Mouse (Mus musculus): ENCODE data around the gene Cacnb2. TPM values are rescaled to one million over a fixed set of nuclear protein-coding genes. Genes with fewer than 3 reads are reported as not detected.
A peak's percentile ranks its signal among the peaks of the same experiment; 100 is the strongest.

The Cacnb2 gene
- total RNA-seq, 2 experiments from 2014 or later: 66.3 to 74.0 TPM

DNA sequence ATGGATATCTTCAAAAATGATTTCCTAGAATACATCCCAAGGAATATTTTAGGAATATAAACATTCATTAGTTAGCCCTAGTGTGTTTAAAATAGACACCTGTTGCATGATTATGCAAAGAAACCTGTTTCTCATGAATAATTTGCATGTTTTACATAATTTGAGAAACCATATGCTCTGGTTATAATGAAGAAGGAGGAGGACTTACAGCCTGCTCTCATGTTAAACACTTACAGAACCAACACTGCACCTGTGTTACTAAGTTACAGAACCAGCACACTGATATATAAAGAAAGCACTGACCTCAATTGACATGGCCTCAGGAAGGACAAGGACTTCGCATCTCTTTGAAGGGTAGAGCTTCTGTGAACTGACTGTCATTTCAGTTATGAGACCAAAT, 244.3 kb downstream of the Cacnb2 start:
- intact Hi-C loops (cut with DNase I): no loop called here
- no peak for DNase-seq

DNA sequence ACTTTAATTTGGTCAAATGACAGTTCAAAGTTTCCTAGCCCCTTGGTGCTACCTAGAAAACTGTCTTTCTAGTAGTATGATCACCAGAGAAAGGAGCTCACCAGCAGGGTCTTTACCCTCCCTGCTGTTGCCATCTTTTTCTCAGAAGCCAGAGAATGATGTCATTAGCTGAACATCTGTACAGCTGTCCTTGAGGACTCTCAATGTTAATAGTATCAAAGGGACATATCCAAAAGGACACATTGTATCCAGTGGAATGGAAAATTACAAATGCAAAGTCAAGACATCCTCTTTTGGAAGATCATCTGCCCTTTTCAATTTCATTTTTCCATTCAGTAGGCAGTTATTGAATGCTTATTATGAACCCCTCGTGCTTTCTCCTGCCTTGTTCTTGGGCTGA, 247.9 kb downstream of the Cacnb2 start:
- intact Hi-C loops (cut with DNase I): no loop called here
- no peak for DNase-seq

DNA sequence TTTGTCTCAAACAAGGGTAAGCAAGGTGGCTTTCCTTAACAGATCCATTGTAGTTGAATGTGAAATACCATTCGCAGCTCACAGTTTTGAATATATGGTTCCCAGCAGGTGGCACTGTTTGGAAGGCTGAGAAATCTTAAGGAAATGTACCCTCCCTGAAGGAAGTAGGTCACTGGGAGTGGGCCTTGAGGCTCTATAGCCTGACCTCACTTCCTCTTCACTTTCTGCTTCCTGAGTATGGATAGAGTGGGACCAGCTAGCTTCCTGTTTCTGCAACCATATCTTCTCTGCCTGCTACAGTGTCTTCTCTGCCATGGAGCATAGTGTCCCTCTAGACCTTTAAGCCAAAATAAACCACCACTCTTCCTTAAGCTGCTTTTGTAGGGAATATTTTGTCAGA, 248.5 kb downstream of the Cacnb2 start:
- DNase-seq: no peak
- intact Hi-C loops (cut with DNase I): no loop called here

DNA sequence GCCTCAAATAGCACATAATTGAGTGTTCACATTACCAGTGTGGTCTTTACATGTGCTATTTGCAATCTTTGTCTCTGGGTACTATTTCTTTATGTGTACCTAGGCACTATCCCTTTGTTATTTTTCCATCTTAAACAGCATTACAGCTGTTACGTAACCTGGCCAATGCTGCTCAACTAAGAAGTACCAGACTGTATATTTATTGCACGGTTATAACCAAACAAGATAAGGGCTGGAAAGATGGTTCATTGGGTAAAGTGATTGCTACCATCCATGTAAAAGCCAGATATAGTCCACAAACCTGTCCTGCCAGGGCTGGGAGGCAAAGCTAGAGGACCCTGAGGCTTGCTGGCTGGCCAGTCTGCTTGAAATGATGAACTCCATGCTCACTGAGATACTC, 251.2 kb downstream of the Cacnb2 start:
- no peak for DNase-seq
- intact Hi-C loops (cut with DNase I): no loop called here

DNA sequence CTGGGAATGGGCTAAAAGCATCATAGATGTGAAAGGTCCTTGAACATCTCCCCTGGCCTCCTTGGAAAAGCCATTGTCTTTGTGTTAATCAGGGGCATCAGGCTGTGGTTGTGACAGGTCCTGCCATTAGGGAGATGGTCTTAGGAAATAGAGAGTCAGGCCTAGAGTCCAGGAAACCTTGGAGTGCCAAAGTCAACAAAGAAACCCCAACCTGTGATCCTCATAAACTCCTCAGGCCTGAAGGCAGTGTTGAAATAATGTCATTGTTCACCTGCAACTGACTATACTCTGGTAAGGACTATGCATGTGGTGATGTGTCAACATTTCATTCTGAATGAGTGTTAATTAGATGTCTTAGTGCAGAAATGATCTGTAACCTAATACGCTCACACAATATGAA, 255.4 kb downstream of the Cacnb2 start:
- no peak for DNase-seq
- intact Hi-C loops (cut with DNase I): no loop called here

DNA sequence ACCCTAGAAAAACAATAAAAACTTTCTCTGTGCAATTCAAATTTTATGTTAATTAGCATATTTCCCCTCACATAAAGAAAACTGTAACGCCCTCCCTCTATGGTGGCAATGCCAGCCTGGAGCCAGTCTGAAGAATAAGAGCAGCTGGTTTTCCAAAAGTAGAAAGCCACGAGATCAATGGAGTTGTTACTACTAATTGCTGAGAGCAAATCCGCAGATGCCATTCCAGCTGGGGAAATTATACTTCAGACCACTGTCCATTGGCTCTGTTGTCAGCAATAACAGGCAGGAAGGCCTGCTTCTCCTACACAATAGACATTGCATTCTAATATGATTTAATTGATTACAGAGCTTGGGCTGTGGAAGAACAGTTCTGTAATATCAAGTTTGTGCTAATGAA, 257.5 kb downstream of the Cacnb2 start:
- intact Hi-C loops (cut with DNase I): no loop called here
- DNase-seq: no peak

DNA sequence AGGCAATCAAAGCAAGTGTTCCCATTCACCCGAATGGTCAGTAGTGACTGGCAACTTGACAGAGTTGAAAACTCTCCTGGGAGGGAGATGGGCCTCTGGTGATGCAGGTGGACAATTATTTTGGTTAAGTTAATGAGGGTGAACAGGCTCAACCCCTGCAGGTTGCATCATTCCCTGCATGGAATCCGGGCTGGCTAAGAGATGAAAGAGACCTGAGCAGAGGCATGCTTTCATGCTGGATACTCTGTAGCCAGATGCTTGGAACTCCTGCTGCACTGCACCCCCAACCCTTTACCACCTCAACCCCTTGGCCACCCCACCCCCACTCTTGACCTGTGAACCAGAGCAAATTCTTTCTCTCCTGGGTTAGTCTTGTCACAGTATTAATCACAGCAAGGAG, 258.7 kb downstream of the Cacnb2 start:
- DNase-seq: no peak
- intact Hi-C loops (cut with DNase I): no loop called here

DNA sequence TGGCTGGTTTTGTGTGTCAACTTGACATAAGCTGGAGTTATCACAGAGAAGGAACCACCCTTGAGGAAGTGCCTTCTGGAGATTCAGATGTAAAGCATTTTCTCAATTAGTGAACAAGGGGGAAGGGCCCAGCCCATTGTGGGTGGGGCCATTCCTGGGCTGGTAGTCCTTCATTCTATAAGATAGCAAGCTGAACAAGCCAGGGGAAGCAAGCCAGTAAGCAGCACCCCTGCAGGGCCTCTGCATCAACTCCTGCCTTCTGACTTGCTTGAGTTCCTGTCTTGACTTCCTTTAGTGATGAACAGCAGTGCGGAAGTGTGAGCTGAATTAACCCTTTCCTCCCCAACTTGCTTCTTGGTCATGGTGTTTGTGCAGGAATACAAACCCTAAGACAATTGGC, 260.1 kb downstream of the Cacnb2 start:
- no peak for DNase-seq
- intact Hi-C loops (cut with DNase I): no loop called here

DNA sequence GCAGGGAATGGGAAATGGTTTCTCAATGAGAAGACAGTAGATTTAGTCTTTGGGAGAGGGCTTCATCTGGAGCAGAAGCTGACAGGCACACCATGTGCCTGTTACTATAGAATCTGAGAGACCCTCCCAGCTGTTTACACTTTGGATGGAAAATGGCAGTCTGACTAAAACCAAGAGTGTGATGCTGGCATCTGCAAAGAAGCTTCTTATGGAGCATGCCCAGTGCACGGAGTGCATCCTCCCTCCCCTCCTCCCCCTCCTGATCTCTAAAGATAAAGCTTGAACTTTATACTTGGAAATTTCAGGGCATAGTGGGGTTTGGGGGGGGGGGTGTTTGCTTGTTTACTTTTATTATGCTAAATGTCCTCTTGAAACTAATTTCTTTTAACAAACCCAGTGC, 270.2 kb downstream of the Cacnb2 start:
- DNase-seq: no peak
- intact Hi-C loops (cut with DNase I): no loop called here

DNA sequence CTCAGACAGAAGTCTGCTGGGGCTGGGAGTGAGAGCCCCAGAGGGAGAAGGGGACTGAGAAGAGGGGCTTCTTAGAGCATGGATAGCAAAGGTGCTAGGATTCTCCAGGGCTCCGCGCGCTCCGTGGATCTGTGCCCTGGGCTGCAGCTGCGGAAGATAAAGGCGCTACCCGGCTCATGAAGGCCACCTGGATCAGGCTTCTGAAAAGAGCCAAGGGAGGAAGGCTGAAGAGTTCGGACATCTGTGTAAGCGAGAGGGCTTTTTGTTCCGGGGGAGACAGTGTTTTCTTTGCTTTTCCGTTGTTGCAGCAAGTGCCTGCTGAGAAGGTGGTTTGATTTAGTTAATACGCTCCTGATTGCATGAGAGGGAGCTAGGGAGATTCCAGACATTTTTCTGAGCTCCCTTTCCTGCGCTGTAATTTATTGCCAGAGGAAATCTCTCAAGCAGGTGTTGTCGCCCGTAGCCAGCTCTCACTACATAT, 270.9 kb downstream of the Cacnb2 start:
- peak; percentile 2 to 8 for DNase-seq

DNA sequence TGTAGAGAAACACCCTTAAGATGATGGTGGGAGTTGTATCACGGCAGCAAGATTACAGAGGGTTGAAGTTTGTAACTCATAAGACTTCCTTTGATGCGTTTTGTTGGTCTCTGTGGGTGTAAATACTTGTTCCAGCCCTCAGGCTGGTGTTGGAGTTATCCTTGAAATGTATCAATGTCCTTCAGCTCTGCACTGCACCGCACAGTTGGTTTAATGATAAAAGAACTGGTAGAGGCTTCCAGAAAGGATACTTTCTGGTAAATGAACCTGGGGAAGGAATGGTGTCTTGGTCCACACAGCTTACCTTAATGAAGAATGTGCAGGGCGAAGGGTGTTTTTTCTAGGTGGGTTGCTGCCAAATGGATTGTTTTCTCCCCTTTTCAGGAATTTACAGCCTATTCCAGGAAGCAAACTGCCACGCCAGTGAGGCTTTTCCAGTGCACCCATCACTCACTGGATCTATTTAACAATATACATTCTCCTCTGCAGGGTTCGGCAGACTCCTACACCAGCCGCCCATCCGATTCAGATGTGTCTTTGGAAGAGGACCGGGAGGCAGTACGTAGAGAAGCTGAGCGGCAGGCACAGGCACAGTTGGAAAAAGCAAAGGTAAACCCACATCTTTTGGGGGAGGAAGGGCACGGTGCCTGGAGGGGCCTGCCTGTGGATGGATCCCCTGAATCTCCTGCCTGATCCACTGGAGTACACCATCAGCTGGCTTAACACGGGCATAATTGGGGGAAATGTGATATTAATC, 271.6 kb downstream of the Cacnb2 start:
- DNase-seq: no peak
- intact Hi-C loops (cut with DNase I): no loop called here

More for the DNA sequence above, 270.9 kb downstream of the Cacnb2 start:
- intact Hi-C loops (cut with DNase I): no loop called here

DNA sequence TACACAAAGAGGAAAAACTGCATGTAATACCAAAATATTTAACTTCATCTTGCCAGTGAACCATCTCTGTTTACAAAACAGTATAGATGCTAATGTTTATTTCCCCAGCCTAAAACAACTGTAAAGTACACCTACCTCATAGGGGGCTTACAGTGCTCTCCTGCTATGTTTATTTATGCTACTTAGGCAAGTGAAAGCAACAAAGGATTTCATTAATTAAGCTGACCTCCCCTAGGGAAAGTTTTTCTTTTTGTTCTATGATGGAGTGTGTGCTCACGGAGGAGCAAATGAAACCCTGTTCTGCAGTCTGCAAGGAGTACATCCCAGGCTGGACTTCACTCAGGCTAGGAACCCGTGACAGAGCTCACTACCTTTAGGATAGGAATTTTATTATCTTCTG, 272.2 kb downstream of the Cacnb2 start:
- intact Hi-C loops (cut with DNase I): no loop called here
- no peak for DNase-seq

DNA sequence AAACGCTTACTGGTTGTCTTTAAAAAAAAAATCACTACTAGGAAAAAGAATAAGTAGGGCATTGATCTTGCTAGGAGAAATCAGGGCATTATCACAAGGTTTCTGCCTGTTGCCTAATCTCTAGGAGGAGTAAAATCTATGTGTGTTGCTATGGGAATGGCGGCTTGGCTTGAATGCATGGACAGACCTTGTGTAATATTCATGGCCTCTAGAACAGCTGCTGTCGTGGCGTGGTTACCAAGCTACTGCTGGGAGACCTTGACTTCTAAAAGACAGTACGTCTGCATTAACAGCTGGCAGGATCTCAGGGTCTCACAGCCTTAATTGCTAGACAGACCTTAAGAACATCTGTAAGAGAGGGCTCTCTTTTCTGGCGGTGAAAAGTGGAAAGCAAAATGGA, 272.7 kb downstream of the Cacnb2 start:
- intact Hi-C loops (cut with DNase I): no loop called here
- DNase-seq: no peak

DNA sequence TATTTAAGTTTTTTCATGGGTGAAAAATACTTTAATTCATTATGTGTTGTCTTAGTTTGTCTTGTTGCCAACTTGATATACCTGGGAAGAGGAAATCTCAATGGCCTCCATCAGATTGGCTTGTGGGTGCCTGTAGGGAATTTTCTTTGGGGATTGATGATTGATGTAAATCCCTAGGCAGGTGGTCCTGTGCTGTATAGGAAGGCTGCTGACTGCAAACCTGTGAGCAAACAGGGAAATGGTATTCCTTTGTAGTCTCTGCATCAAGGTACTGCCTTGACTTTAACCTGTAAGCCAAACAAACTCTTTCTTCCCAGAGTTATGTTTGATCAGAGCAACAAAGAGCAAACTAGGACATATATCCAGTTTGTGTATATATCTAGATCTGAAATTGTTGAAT, 276.1 kb downstream of the Cacnb2 start:
- no peak for DNase-seq
- intact Hi-C loops (cut with DNase I): no loop called here

DNA sequence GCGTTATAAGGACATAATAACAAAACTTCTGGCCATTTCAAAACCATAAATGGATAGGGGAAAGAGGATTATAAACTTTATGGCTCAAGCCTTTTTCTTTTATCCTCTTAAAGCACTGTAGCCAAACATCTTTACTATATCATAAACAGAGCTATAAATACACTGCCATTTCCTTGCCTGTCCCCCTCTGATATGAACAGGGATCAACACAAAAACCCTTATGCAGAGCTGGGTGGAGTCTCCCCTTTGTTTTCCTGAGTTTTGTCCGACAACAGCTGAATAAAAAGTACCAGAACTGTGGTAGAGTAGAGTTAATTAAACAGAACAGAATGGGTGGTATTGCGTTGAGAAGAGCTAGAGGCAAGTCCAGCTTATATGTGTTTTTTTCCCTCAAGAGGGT, 280.6 kb downstream of the Cacnb2 start:
- DNase-seq: no peak
- intact Hi-C loops (cut with DNase I): no loop called here

DNA sequence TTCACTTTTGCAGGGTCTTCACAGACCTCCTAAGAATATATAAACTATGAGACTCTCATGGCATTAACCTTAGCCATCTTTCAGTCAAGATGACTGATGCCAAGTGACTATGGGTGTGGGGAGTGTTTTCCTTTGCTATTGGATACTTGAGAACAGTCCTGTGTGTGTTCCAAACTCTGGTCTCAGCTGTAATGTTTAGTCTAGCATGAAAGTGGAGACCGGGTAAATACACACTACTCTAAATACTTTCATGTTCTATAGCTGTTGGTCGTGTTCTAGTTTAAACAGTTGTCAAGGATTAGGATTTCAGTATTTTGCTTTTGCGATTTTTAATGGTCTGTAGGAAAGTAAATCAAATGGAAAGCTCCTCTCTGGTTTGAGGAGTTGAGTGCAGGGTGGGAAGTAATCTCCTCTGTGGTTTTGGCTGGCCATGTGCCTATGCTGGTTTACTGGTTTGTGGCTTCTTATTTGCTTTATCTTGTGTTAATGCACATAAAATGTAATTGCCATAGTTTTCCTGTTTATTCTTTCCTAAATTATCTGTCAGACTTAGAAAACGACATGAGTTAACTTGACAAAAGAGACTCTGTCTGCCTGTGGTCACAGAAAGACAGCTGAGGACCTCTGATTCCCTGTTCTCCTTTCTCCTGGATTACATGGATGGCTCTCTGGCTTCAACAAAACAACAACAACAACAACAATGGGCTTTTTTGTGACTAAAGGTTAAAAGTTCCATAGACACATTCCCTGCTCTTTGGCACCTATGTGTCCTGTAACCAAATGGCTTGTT, 285.7 kb downstream of the Cacnb2 start:
- intact Hi-C loops (cut with DNase I): no loop called here

DNA sequence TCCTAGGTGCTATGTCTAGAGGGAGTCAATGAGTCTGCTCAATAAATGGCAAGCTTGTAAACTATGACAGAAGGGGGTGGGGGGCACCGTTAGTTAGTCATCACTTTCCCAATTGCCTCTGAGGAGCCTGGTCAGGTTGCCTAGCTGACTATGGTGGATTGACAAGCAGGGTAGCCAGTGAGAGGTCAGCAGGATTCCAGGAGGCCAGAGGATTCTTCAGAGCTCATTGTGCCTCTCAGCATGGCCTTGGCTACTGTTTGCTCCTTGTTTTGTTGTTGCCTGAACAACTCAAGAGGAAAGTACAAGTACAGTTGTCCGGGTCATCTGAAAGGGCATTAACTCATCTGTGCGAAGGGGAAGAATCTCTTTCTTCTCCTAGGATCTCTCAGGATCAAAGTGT, 300.9 kb downstream of the Cacnb2 start:
- no peak for DNase-seq
- intact Hi-C loops (cut with DNase I): no loop called here

More for the DNA sequence above, 285.7 kb downstream of the Cacnb2 start:
- no peak for DNase-seq

DNA sequence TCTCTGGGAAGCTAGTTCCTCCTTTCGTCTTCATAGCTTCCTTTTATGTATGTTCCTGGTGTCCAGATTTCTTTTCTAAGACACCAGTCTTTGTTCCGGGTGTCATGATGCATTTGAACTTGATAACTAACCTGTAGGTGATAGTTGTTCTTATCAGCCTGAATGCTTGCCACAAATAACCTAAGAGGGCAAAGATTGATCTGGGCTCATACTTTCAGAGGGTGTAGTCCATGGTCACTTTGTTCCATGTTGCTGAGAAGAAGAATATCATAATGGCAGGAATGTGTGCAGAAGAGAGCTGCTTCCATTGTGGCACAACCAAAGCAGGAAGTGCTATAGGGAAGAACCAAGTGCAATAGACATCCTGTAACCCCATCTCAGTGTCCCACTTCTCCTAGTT, 302.0 kb downstream of the Cacnb2 start:
- no peak for DNase-seq
- intact Hi-C loops (cut with DNase I): no loop called here

DNA sequence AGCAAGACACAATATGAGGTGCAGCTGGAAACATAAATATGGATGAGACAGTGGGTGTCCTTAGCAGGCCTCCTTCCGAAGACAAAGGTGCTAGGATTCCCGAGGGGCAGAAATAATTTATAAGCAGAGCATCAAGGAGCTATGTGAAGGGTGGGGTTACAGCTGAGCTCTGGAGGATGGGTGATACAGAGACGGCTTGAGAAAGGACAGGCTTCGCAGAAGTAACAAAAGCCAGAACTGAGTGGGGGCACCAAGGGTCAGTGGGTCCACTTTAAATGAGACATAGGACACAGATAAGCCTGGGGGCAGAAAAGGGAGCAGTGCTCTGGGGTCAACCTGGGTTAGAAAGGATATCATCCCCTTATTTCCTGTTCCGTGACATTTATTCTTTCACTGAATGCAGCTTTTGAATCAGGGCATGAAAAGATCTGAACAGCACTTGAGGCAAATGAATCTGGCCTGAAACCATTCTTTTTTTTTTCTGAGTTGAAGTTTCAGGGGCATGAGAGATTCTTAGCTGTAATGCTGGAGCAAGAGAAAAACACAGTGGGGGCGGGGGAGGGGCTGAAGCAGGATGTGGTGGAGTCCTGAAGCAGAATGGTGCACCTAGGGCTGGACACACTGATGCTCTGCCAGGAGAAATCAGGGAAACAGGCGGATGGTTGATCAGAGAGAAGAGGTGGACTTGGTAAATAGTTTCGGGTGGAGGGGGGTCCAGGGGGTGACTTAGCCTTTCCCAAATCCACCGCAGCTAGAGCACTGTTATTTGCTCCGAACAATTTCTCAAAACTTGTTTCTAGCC, 304.4 kb downstream of the Cacnb2 start:
- intact Hi-C loops (cut with DNase I): no loop called here
- DNase-seq: no peak

DNA sequence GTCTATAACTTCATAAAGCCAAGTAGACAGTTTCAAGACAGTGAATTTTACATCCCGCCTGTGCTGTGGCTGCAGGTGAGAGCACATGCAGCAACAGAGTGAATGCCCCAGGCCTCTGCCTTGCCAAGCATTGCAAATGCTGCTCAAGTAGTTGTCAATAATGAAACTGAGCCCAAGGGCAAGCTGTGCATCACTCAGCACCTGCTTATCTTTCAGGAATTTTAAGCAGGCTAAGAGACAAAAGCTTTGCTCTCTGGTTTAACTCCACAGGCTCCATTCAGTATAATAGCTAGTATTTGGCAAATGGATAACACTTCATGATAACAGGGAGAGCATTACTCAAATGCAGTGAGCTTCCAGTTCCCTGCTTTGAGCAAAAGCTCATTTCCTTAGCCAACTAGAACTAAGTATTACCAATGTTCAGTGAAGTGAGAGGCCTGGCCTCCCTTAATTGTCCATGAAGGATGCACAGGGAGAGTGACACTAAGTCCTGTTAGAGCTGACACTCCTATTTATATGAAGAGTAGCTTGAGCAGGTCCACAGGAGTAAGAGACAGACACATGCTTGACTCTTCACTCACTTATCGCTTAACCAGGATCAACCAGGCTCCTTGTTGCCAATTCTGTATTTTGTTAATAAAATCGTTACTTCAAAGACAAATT, 314.8 kb downstream of the Cacnb2 start:
- intact Hi-C loops (cut with DNase I): no loop called here
- DNase-seq: peak in 1 of 2 experiments; percentile 26

DNA sequence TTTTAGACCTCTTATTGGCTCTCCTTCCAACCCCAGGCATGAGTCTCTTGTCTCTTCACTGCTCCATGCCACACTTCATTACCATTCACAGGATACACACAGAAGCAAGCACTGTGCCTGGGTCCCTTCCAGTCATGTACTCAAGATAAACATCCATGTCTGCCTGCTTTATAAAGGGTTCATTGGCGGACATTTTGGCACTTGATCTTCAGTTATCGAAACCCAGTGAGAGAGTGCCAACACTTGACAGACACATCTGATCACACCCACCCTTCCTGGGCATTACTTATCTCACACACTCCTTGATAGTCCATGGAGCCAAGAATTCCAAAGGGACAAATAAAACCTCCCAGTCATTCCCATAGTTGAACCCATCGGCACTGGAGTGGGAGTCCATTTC, 327.0 kb downstream of the Cacnb2 start:
- peak; percentile 8 to 30 for DNase-seq
- intact Hi-C loops (cut with DNase I): loop anchor here (5.0 kb wide), 1 partner anchor 98 kb away; no protein-coding TSS in a partner anchor
